Mouse (Mus musculus) erythroblast, embryonic 14.5 days (primary cell): Measurements from ENCODE around the gene Celsr2. TPM values are rescaled to one million over a fixed set of nuclear protein-coding genes. Genes with fewer than 3 reads are reported as not detected.

ENCODE experiments used
- H3K27me3 ChIP-seq: 2 replicates; pipeline ENCODE4 v1.6.1; 2012; ENCODE audit warnings: inconsistent platforms; ENCODE audit not compliant: control insufficient read depth
- H3K36me3 ChIP-seq: 2 replicates; pipeline ENCODE4 v1.6.1; 2012; ENCODE audit warnings: mild to moderate bottlenecking, inconsistent platforms; ENCODE audit not compliant: control insufficient read depth
- H3K4me1 ChIP-seq: 2 replicates; pipeline ENCODE4 v1.6.1; 2012; ENCODE audit warnings: inconsistent platforms; ENCODE audit not compliant: control insufficient read depth
- H3K4me3 ChIP-seq: replicated peaks from 2 replicates; pipeline ENCODE3; 2012; ENCODE audit warnings: moderate library complexity, mild to moderate bottlenecking, inconsistent platforms
- H3K9me3 ChIP-seq: 2 replicates; pipeline ENCODE4 v1.6.1; 2012; ENCODE audit warnings: low read length, inconsistent platforms, mixed read lengths; ENCODE audit not compliant: control insufficient read depth
- GATA1 ChIP-seq: IDR thresholded peaks from 2 replicates; pipeline ENCODE4 v1.6.1; 2012; ENCODE audit warnings: low read length, inconsistent platforms, mixed read lengths
- TAL1 ChIP-seq: IDR thresholded peaks from 3 replicates; pipeline ENCODE4 v1.6.1; 2012; ENCODE audit warnings: low read length, inconsistent platforms, mixed read lengths
- polyA plus RNA-seq: library from polyadenylated mRNA; stranded (reverse); fragments of >175 nt; gene quantifications from 2 replicates; pipeline ENCODE4 v1.2.3, GENCODE M21; 2012

The Celsr2 gene
- polyA plus RNA-seq, 1 experiment, result 0.15 TPM

GRCm38 (mm10) chr3:108415831-108416223, 475 bp upstream of the Celsr2 start:
- TF ChIP-seq GATA1, result no peak
- no peak for TF ChIP-seq TAL1
- H3K27me3 ChIP-seq, result peaks cover 62% of the 10 kb centered on the region

GRCm38 (mm10) chr3:108413634-108414360, 1.6 kb downstream of the Celsr2 start:
- Histone ChIP-seq H3K4me1 (peaks cover 12% of the 10 kb centered on the region), H3K27me3 (peaks cover 56% of the 10 kb centered on the region), H3K36me3 (no peaks in the 10 kb centered on the region), H3K9me3 (peaks cover 32% of the 10 kb centered on the region), H3K4me3 (no peak overlapping the region)
- TF ChIP-seq GATA1 (no peak), TAL1 (no peak)

More at GRCm38 (mm10) chr3:108415831-108416223, 475 bp upstream of the Celsr2 start:
- Histone ChIP-seq H3K9me3 (peaks cover 32% of the 10 kb centered on the region), H3K36me3 (no peaks in the 10 kb centered on the region), H3K4me1 (peaks cover 12% of the 10 kb centered on the region), H3K4me3 (peak overlapping the region; percentile 57)

- Histone ChIP-seq H3K4me1 (peaks cover 12% of the 10 kb centered on the region), H3K27me3 (peaks cover 36% of the 10 kb centered on the region), H3K4me3 (no peak overlapping the region), H3K9me3 (peaks cover 32% of the 10 kb centered on the region), H3K36me3 (no peaks in the 10 kb centered on the region)
- no peak for TF ChIP-seq GATA1
- TF ChIP-seq TAL1, result no peak
These were observed 3.6 kb downstream of the Celsr2 start for GRCm38 (mm10) chr3:108411754-108412121.

- Histone ChIP-seq H3K9me3 (peaks cover 32% of the 10 kb centered on the region), H3K27me3 (peaks cover 31% of the 10 kb centered on the region), H3K4me1 (peaks cover 12% of the 10 kb centered on the region), H3K4me3 (no peak overlapping the region), H3K36me3 (no peaks in the 10 kb centered on the region)
- TF ChIP-seq GATA1 (no peak), TAL1 (no peak)
These were observed 4.2 kb downstream of the Celsr2 start for GRCm38 (mm10) chr3:108411026-108411753.

- Histone ChIP-seq H3K27me3 (peaks cover 22% of the 10 kb centered on the region), H3K9me3 (peaks cover 32% of the 10 kb centered on the region), H3K4me3 (no peak overlapping the region), H3K4me1 (peaks cover 5% of the 10 kb centered on the region), H3K36me3 (no peaks in the 10 kb centered on the region)
- TF ChIP-seq TAL1 (no peak), GATA1 (no peak)
These were observed 5.0 kb downstream of the Celsr2 start for GRCm38 (mm10) chr3:108410359-108410714.

- no peak overlapping the region for H3K4me3 ChIP-seq
These were observed 5.5 kb downstream of the Celsr2 start for GRCm38 (mm10) chr3:108409656-108410358.

GRCm38 (mm10) chr3:108408517-108409008, 6.8 kb downstream of the Celsr2 start:
- Histone ChIP-seq H3K4me3 (no peak overlapping the region), H3K4me1 (no peaks in the 10 kb centered on the region), H3K9me3 (peaks cover 15% of the 10 kb centered on the region), H3K27me3 (peaks cover 4% of the 10 kb centered on the region; the same call in 1 of the 2 replicates), H3K36me3 (no peaks in the 10 kb centered on the region)
- TF ChIP-seq TAL1, result no peak
- no peak for TF ChIP-seq GATA1

More at GRCm38 (mm10) chr3:108409656-108410358, 5.5 kb downstream of the Celsr2 start:
- H3K4me1 ChIP-seq, result no peaks in the 10 kb centered on the region; the same call in 1 of the 2 replicates
- no peak for TF ChIP-seq TAL1
- no peak for TF ChIP-seq GATA1
- peaks cover 28% of the 10 kb centered on the region for H3K9me3 ChIP-seq
- no peaks in the 10 kb centered on the region for H3K36me3 ChIP-seq
- peaks cover 17% of the 10 kb centered on the region for H3K27me3 ChIP-seq

- no peaks in the 10 kb centered on the region for H3K9me3 ChIP-seq
- H3K36me3 ChIP-seq, result no peaks in the 10 kb centered on the region
- no peaks in the 10 kb centered on the region; the same call in 1 of the 2 replicates for H3K27me3 ChIP-seq
- no peak overlapping the region for H3K4me3 ChIP-seq
- TF ChIP-seq GATA1 (no peak), TAL1 (no peak)
- H3K4me1 ChIP-seq, result peaks cover 5% of the 10 kb centered on the region
These were observed 9.0 kb downstream of the Celsr2 start for GRCm38 (mm10) chr3:108406306-108406885.
